Mouse (Mus musculus) thymus, postnatal 4 days (tissue): ENCODE measurements at regions not wholly inside any gene's neighbourhood (a gene's known extent, or its start where the extent isn't known, plus 50 kb on each side); places are given as distances from the start of the nearest gene placed in this dataset.

Experiments
- DNase-seq: peaks from one replicate; pipeline ENCODE4 v3.0.0; 2021

- DNase-seq: no peak
These were observed 1105.2 kb downstream of the Ntrk3 start for GRCm38 (mm10) chr7:77632656-77633055.

- no peak for DNase-seq
These were observed 1114.3 kb downstream of the Ntrk3 start for GRCm38 (mm10) chr7:77623491-77623890.

GRCm38 (mm10) chr7:77622934-77623333 is 1114.9 kb downstream of the Ntrk3 start:
- DNase-seq: no peak

GRCm38 (mm10) chr7:77572872-77573271 is 1164.9 kb downstream of the Ntrk3 start:
- no peak for DNase-seq

GRCm38 (mm10) chr7:77559095-77559494 is 1178.7 kb downstream of the Ntrk3 start:
- no peak for DNase-seq

GRCm38 (mm10) chr7:77558536-77558935 is 1179.3 kb downstream of the Ntrk3 start:
- no peak for DNase-seq

GRCm38 (mm10) chr7:77536890-77537289 is 1200.9 kb downstream of the Ntrk3 start:
- no peak for DNase-seq

- no peak for DNase-seq
These were observed 1209.9 kb downstream of the Ntrk3 start for GRCm38 (mm10) chr7:77527906-77528305.

GRCm38 (mm10) chr7:77509586-77509985 is 1228.2 kb downstream of the Ntrk3 start:
- DNase-seq: no peak

GRCm38 (mm10) chr7:77507606-77508005 is 1230.2 kb downstream of the Ntrk3 start:
- DNase-seq: no peak

GRCm38 (mm10) chr7:77502608-77503007 is 1235.2 kb downstream of the Ntrk3 start:
- DNase-seq: no peak

GRCm38 (mm10) chr7:77495066-77495465 is 1242.7 kb downstream of the Ntrk3 start:
- peak; percentile 5 for DNase-seq

- DNase-seq: no peak
These were observed 1247.8 kb downstream of the Agbl1 start for GRCm38 (mm10) chr7:77477519-77477918.

- no peak for DNase-seq
These were observed 1216.3 kb downstream of the Agbl1 start for GRCm38 (mm10) chr7:77446052-77446367.

GRCm38 (mm10) chr7:77445352-77446051 is 1215.8 kb downstream of the Agbl1 start:
- no peak for DNase-seq

- DNase-seq: no peak
These were observed 1211.9 kb downstream of the Agbl1 start for GRCm38 (mm10) chr7:77441622-77442021.

- no peak for DNase-seq
These were observed 1183.9 kb downstream of the Agbl1 start for GRCm38 (mm10) chr7:77413606-77414005.
